25 mouse cellular contexts compared by ENCODE assay signal in the genomic region with DNA sequence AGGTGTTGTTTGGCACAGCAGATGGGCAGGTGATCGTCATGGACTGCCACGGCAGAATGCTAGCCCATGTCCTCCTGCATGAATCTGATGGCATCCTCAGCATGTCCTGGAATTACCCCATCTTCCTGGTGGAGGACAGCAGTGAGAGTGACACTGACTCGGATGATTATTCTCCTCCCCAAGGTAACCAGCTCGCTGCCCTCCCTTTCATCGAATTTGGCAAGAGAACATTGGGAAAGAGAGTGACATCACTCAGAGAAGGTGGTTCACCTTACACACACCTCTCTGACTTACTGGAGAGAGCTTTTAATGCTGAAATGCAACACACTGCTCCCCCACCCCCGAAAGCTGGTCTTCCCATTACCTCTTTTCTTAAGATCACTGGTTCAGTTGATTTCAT.
"Had no signal": no experiment of that assay in that cellular context is flagged by ENCODE, and none has a peak within 500 bp of the region (broad histone marks: within the 10 kb centered on the region; RNA-seq: fewer than 3 reads in every experiment).

No protein-coding gene starts in this region.

- ATAC-seq: hindbrain, embryonic 16.5 days; inflammation-experienced regulatory T-cells, adult 6 months; intestine, embryonic 15.5 days; intestine, postnatal 0 days had no signal

- H3K4me3 ChIP-seq: gastrocnemius, adult 2 months; heart, adult 2 months; heart, embryonic 12.5 days; hindbrain, embryonic 10.5 days; hindbrain, embryonic 12.5 days; intestine, embryonic 15.5 days; layer of hippocampus, adult 2 months; left cerebral cortex, adult 2 months; limb, embryonic 10.5 days; limb, embryonic 12.5 days had no signal

- DNase-seq: gastrocnemius, adult 2 months; gastrocnemius, postnatal 10 days; gastrocnemius, postnatal 25 days; heart, adult 2 months; heart, postnatal 10 days; heart, postnatal 4 days; kidney, adult 18-20 months; kidney, adult 8-10 months; kidney, postnatal 10 days; kidney, postnatal 25 days; kidney, postnatal 4 days; liver had no signal

- H3K4me1 ChIP-seq: hindbrain, embryonic 10.5 days; hindbrain, embryonic 12.5 days; intestine, embryonic 15.5 days; limb, embryonic 10.5 days; limb, embryonic 12.5 days had no signal

- H3K9ac ChIP-seq: heart, embryonic 12.5 days; hindbrain, embryonic 12.5 days; hindbrain, embryonic 14.5 days; intestine, embryonic 15.5 days; limb, embryonic 12.5 days; liver, embryonic 14.5 days had no signal

- H3K27me3 ChIP-seq: heart, embryonic 12.5 days; hindbrain, embryonic 12.5 days; intestine, embryonic 15.5 days; limb, embryonic 12.5 days had no signal

- H3K9me3 ChIP-seq: heart, embryonic 12.5 days; hindbrain, embryonic 10.5 days; hindbrain, embryonic 12.5 days; intestine, embryonic 15.5 days; limb, embryonic 10.5 days; limb, embryonic 12.5 days had no signal

- H3K27ac ChIP-seq: gastrocnemius, adult 2 months; heart, adult 2 months; hindbrain, embryonic 10.5 days; hindbrain, embryonic 12.5 days; hindbrain, embryonic 14.5 days; intestine, embryonic 15.5 days; layer of hippocampus, adult 2 months; left cerebral cortex, adult 2 months; limb, embryonic 10.5 days; limb, embryonic 12.5 days; liver, embryonic 14.5 days had no signal

- H3K4me2 ChIP-seq: heart, embryonic 12.5 days; hindbrain, embryonic 12.5 days; hindbrain, embryonic 14.5 days; intestine, embryonic 15.5 days; limb, embryonic 12.5 days had no signal
